In genomic region chr1:34458431-34458830, GRCm38 (mm10) we compare ENCODE assay signal across 17 mouse cellular contexts. TPM values are rescaled to one million over a fixed set of nuclear protein-coding genes. Genes with fewer than 3 reads are reported as not detected.
DNase-seq lines count a peak whose midpoint lies in the region; ATAC-seq and TF ChIP-seq lines count a peak whose summit lies in the region.
"Had no signal": no experiment of that assay in that cellular context is flagged by ENCODE, and none has a peak within 500 bp of the region (broad histone marks: within the 10 kb centered on the region; RNA-seq: fewer than 3 reads in every experiment).

No protein-coding gene starts in this region.

- no peak overlapping the region for H3K9ac ChIP-seq in heart, postnatal 0 days (replicated peaks; ENCODE audit: low read depth, low read length)

- H3K36me3 ChIP-seq in heart, postnatal 0 days (replicated peaks; ENCODE audit: control insufficient read depth, insufficient read depth, low read length), result no peaks in the 10 kb centered on the region
- H3K36me3 ChIP-seq in heart, embryonic 10.5 days, result no peaks in the 10 kb centered on the region
- H3K36me3 ChIP-seq in splenic B cell, adult 2 months (ENCODE audit: control insufficient read depth, insufficient read depth, low read length, poor library complexity, severe bottlenecking), result no peaks in the 10 kb centered on the region
- H3K36me3 ChIP-seq: limb, embryonic 13.5 days; midbrain, embryonic 12.5 days; stomach, embryonic 15.5 days had no signal

- DNase-seq in cerebellum, postnatal 10 days, result peak; percentile 35 to 50
- no peak for DNase-seq in cerebellum, postnatal 36 days
- DNase-seq in heart, postnatal 0 days (ENCODE audit: low spot score), result no peak
- DNase-seq in heart, embryonic 10.5 days (ENCODE audit: low spot score), result no peak
- peak; percentile 64 for DNase-seq in thymus, postnatal 0 days (ENCODE audit: low spot score)
- DNase-seq in thymus, postnatal 25 days, result no peak
- DNase-seq in splenic B cell, adult 2 months (ENCODE audit: low read depth, low spot score), result peak; percentile 56
- DNase-seq in cerebellum, adult 18-20 months, result no peak
- DNase-seq: cerebellum, adult 11-12 months; lung, postnatal 14 days had no signal

- peak overlapping the region; percentile 84; the same call in 1 of the 2 replicates for H3K4me2 ChIP-seq in heart, postnatal 0 days (ENCODE audit: low read depth, low read length)

- TF ChIP-seq CTCF in heart, postnatal 0 days (IDR thresholded peaks at IDR 0.05; ENCODE audit: low read depth), result no peak

- WGBS in heart, postnatal 0 days, result 44% methylated on average over 8 of the region's 8 CpGs
- WGBS in heart, embryonic 10.5 days, result 29% methylated on average over 8 of the region's 8 CpGs

- H3K27ac ChIP-seq in heart, postnatal 0 days (ENCODE audit: low read depth), result no peak overlapping the region
- H3K27ac ChIP-seq in heart, embryonic 10.5 days, result no peak overlapping the region
- H3K27ac ChIP-seq: hindbrain, embryonic 14.5 days; limb, embryonic 13.5 days; midbrain, embryonic 12.5 days; stomach, embryonic 15.5 days had no signal

- H3K4me3 ChIP-seq in heart, postnatal 0 days (ENCODE audit: low read depth, low read length), result no peak overlapping the region
- no peak overlapping the region for H3K4me3 ChIP-seq in heart, embryonic 10.5 days

- 0 out of 2 replicates have a peak, but pooled peaks have one; percentile 16 for ATAC-seq in heart, postnatal 0 days (ENCODE audit: insufficient read depth, low read depth)
- ATAC-seq: activated CD4-positive, CD25-positive, alpha-beta regulatory T cell, adult 4 months had no signal

- H3K4me1 ChIP-seq in heart, postnatal 0 days (ENCODE audit: control insufficient read depth, insufficient read depth), result peaks cover 9% of the 10 kb centered on the region; the same call in 1 of the 2 replicates
- H3K4me1 ChIP-seq in heart, embryonic 10.5 days, result peaks cover 13% of the 10 kb centered on the region
- H3K4me1 ChIP-seq: stomach, embryonic 15.5 days had no signal

- H3K9me3 ChIP-seq in heart, postnatal 0 days (replicated peaks; ENCODE audit: control insufficient read depth, low read length), result no peaks in the 10 kb centered on the region
- no peaks in the 10 kb centered on the region for H3K9me3 ChIP-seq in heart, embryonic 10.5 days
- H3K9me3 ChIP-seq: limb, embryonic 13.5 days; midbrain, embryonic 12.5 days; stomach, embryonic 15.5 days had no signal

- H3K27me3 ChIP-seq in heart, postnatal 0 days (ENCODE audit: control insufficient read depth, insufficient read depth, low read length), result no peaks in the 10 kb centered on the region
- H3K27me3 ChIP-seq in heart, embryonic 10.5 days (ENCODE audit: insufficient read depth, poor library complexity, severe bottlenecking), result peaks cover 55% of the 10 kb centered on the region
- no peaks in the 10 kb centered on the region for H3K27me3 ChIP-seq in splenic B cell, adult 2 months (ENCODE audit: control insufficient read depth, insufficient read depth, low read length, poor library complexity, severe bottlenecking)

- TF ChIP-seq EP300 in heart, postnatal 0 days (IDR thresholded peaks at IDR 0.05; ENCODE audit: low read depth), result no peak

RNA-seq across cellular contexts. Expression of gene Ptpn18, which starts 1.1 kb away (rescaled TPM):
- total RNA-seq in heart, postnatal 0 days (2014; rRNA removed; ENCODE audit: low replicate concordance), result 4.7 TPM in 1 of 2 replicates, not detected in the other
- polyA plus RNA-seq in heart, postnatal 0 days (2015; fragmentation: Nextera tagmentation; extraction: Ambion mirVana), result 10.7 and 13.8 TPM in 2 replicates
- polyA plus RNA-seq in heart, embryonic 10.5 days (2016; fragmentation: Nextera tagmentation; extraction: Ambion mirVana), result 8.1 and 9.1 TPM in 2 replicates
- polyA plus RNA-seq in thymus, postnatal 0 days (2015; fragmentation: Nextera tagmentation; extraction: Ambion mirVana), result 238 and 248 TPM in 2 replicates

RNA-seq across cellular contexts. Expression of gene Imp4, which starts 18.8 kb away (rescaled TPM):
- 12.4 and 45.3 TPM in 2 replicates for total RNA-seq in heart, postnatal 0 days (2014; rRNA removed; ENCODE audit: low replicate concordance)
- polyA plus RNA-seq in heart, postnatal 0 days (2015; fragmentation: Nextera tagmentation; extraction: Ambion mirVana), result 41.6 and 42.5 TPM in 2 replicates
- 97.6 and 113 TPM in 2 replicates for polyA plus RNA-seq in heart, embryonic 10.5 days (2016; fragmentation: Nextera tagmentation; extraction: Ambion mirVana)
- 98.7 and 108 TPM in 2 replicates for polyA plus RNA-seq in thymus, postnatal 0 days (2015; fragmentation: Nextera tagmentation; extraction: Ambion mirVana)

RNA-seq across cellular contexts. Expression of gene Ccdc115, which starts 19.0 kb away (rescaled TPM):
- total RNA-seq in heart, postnatal 0 days (2014; rRNA removed; ENCODE audit: low replicate concordance), result 29.2 and 30.5 TPM in 2 replicates
- polyA plus RNA-seq in heart, postnatal 0 days (2015; fragmentation: Nextera tagmentation; extraction: Ambion mirVana), result 29.7 and 32.4 TPM in 2 replicates
- 52.5 and 60.2 TPM in 2 replicates for polyA plus RNA-seq in heart, embryonic 10.5 days (2016; fragmentation: Nextera tagmentation; extraction: Ambion mirVana)
- polyA plus RNA-seq in thymus, postnatal 0 days (2015; fragmentation: Nextera tagmentation; extraction: Ambion mirVana), result 52.3 and 54.7 TPM in 2 replicates

RNA-seq across cellular contexts. Expression of gene Prss39, which starts 39.8 kb away (rescaled TPM):
- total RNA-seq in heart, postnatal 0 days (2014; rRNA removed; ENCODE audit: low replicate concordance), result not detected in 2 replicates
- not detected in 2 replicates for polyA plus RNA-seq in heart, postnatal 0 days (2015; fragmentation: Nextera tagmentation; extraction: Ambion mirVana)
- not detected in 2 replicates for polyA plus RNA-seq in heart, embryonic 10.5 days (2016; fragmentation: Nextera tagmentation; extraction: Ambion mirVana)
- polyA plus RNA-seq in thymus, postnatal 0 days (2015; fragmentation: Nextera tagmentation; extraction: Ambion mirVana), result not detected in 2 replicates
- total RNA-seq: left cerebral cortex, adult 18-20 months; MEL had no signal
- polyA plus RNA-seq: hindbrain, embryonic 14.5 days; limb, embryonic 13.5 days; midbrain, embryonic 12.5 days; stomach, embryonic 15.5 days had no signal

Comparison
In these comparisons a context has a peak if more than half of its experiments do, and no peak if none do; other contexts are left out.
1. DNase-seq: peak in cerebellum, postnatal 10 days (2 of 2), thymus, postnatal 0 days (single experiment) and splenic B cell, adult 2 months (single experiment); none in cerebellum, postnatal 36 days (0 of 2), heart, postnatal 0 days (single experiment), heart, embryonic 10.5 days (single experiment), thymus, postnatal 25 days (single experiment) and cerebellum, adult 18-20 months (0 of 2).
2. RNA of gene Ptpn18, which starts 1.1 kb away (polyA plus RNA-seq): 238 to 248 TPM in thymus, postnatal 0 days; 10.7 to 13.8 TPM in heart, postnatal 0 days and 8.1 to 9.1 TPM in heart, embryonic 10.5 days; every median in the first group is over 10 times any median in the second.